Mouse (Mus musculus) embryonic fibroblast, embryonic 13.5 days (primary cell): ENCODE results near the gene Akap1.

Experiments used
- CTCF ChIP-seq: IDR thresholded peaks from 2 replicates; pipeline ENCODE4 v1.5.1; 2011; ENCODE audit warnings: mild to moderate bottlenecking, control low read depth, low read length, moderate library complexity, borderline replicate concordance; ENCODE audit not compliant: insufficient read depth
- POLR2A ChIP-seq: IDR thresholded peaks from 2 replicates; pipeline ENCODE4 v1.6.1; 2011; ENCODE audit warnings: low read depth, mild to moderate bottlenecking, control low read depth, low read length, moderate library complexity

DNA sequence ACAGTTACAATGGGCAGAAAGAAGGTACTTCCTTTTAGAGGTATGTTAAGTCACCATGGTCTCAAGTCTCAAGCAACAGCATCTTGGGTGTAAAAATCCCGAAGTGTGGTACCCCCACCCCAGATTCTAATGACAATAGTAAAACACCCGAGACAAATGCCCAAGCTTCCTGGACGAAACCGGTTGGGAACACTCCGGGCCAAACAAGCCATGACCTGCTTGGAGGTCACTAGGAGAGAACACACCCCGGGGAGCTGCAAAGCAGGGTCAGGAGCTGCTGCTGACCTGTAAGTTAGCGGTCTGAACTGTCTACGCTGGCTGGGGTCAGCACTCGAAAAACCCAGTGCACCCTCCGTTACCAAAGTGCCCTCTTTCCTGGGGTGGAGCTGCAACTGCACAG lies 21.1 kb downstream of the Akap1 start:
- TF ChIP-seq CTCF (no peak), POLR2A (no peak)
